Mouse (Mus musculus) midbrain, embryonic 15.5 days (tissue): Measurements from ENCODE around the gene Ccdc106. TPM values are rescaled to one million over a fixed set of nuclear protein-coding genes. Genes with fewer than 3 reads are reported as not detected.

Experiments
- ATAC-seq: fragments of 200-750 bp; cut with Nextera tagmentation; replicated peaks from 2 replicates; pipeline ENCODE4 v1.8.0; 2017; ENCODE audit warnings: moderate TSS enrichment
- H3K27ac ChIP-seq: fragments of 300-500 bp; sonication (generic); 2 replicates; pipeline ENCODE4 v1.5.1; 2015; ENCODE audit warnings: mild to moderate bottlenecking, inconsistent platforms
- H3K27me3 ChIP-seq: fragments of 300-500 bp; sonication (generic); replicated peaks from 2 replicates; pipeline ENCODE4 v1.6.1; 2015; ENCODE audit warnings: inconsistent platforms
- H3K36me3 ChIP-seq: fragments of 300-500 bp; sonication (generic); replicated peaks from 2 replicates; pipeline ENCODE4 v1.6.1; 2015; ENCODE audit warnings: inconsistent platforms
- H3K4me1 ChIP-seq: fragments of 300-500 bp; sonication (generic); 2 replicates; pipeline ENCODE4 v1.6.1; 2015; ENCODE audit warnings: inconsistent platforms
- H3K4me2 ChIP-seq: fragments of 300-500 bp; sonication (generic); 2 replicates; pipeline ENCODE4 v1.6.1; 2015; ENCODE audit warnings: inconsistent platforms, mild to moderate bottlenecking, moderate library complexity
- H3K4me3 ChIP-seq: fragments of 300-500 bp; sonication (generic); 2 replicates; pipeline ENCODE4 v1.5.1; 2015; ENCODE audit warnings: mild to moderate bottlenecking, inconsistent platforms
- H3K9ac ChIP-seq: fragments of 300-500 bp; sonication (generic); 2 replicates; pipeline ENCODE4 v1.6.1; 2015; ENCODE audit warnings: mild to moderate bottlenecking, inconsistent platforms
- H3K9me3 ChIP-seq: fragments of 300-500 bp; sonication (generic); 2 replicates; pipeline ENCODE4 v1.6.1; 2016; ENCODE audit warnings: inconsistent platforms
- WGBS: fragments of 180-500 bp; shearing (Covaris S2); methylation state at CpG from one replicate; pipeline ENCODE4 v1.1.7; 2015; ENCODE audit warnings: mixed read lengths; 5-methylcytosine and 5-hydroxymethylcytosine counted together
- polyA plus RNA-seq: library from polyadenylated mRNA; unstranded; fragments of >200 nt; fragmentation: Nextera tagmentation; extraction: Ambion mirVana; gene quantifications from 2 replicates; pipeline ENCODE4 v1.2.1, GENCODE M21; 2015

Gene Ccdc106
- polyA plus RNA-seq, result 64.9 and 67.8 TPM in 2 replicates

GRCm38 (mm10) chr7:5020000-5020681, at the start of gene Ccdc106, which contains the start of gene Zfp865:
TSS of gene Ccdc106 (plus strand) at chr7:5020553.
TSS of gene Zfp865 (plus strand) at chr7:5020376.
- H3K4me2 ChIP-seq, result peak within 1 kb of the TSS; percentile 74
- peaks cover 22% of the 10 kb centered on the region for H3K4me1 ChIP-seq
- H3K4me3 ChIP-seq, result peak within 1 kb of the TSS; percentile 74
- ATAC-seq, result peak; percentile 89
- H3K9me3 ChIP-seq, result no peaks in the 10 kb centered on the region
- no peaks in the 10 kb centered on the region for H3K27me3 ChIP-seq
- H3K27ac ChIP-seq, result peak within 1 kb of the TSS; percentile 91
- WGBS, result under 1% methylated on average over 48 of the region's 49 CpGs
- peak within 1 kb of the TSS; percentile 81 for H3K9ac ChIP-seq
- no peaks in the 10 kb centered on the region for H3K36me3 ChIP-seq

DNA sequence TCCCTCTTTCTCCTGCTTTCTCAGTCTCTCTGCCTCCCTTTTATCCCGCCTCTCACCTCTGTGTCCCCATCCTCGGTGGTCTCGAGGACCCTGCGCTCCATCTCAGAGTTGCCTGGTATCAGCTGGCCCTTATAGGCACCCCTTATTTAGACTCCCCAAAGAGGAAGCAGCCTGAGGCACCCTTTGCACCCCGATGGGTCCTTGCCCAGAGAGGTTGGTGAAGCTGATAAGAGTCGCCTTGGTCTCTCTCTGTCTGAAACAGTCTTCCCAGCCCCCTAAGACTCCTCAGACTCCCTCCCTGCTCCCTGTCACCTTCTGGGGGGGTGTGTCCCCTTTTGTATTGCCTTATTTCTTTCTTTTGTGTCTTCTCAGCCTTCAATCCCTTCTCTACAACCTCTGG, 49.3 kb upstream of the Ccdc106 start, which contains the start of gene Sbk3:
Sbk3 (minus strand) TSS at position 101 of the 400 bp plus-strand sequence.
- no peaks in the 10 kb centered on the region for H3K27me3 ChIP-seq
- H3K27ac ChIP-seq, result no peak within 1 kb of the TSS
- no peaks in the 10 kb centered on the region for H3K9me3 ChIP-seq
- no peak within 1 kb of the TSS for H3K4me3 ChIP-seq
- WGBS, result 49% methylated on average over 6 of the region's 6 CpGs
- H3K4me2 ChIP-seq, result no peak within 1 kb of the TSS
- ATAC-seq, result no peak
- no peaks in the 10 kb centered on the region for H3K36me3 ChIP-seq
- H3K4me1 ChIP-seq, result no peaks in the 10 kb centered on the region
- H3K9ac ChIP-seq, result no peak within 1 kb of the TSS

DNA sequence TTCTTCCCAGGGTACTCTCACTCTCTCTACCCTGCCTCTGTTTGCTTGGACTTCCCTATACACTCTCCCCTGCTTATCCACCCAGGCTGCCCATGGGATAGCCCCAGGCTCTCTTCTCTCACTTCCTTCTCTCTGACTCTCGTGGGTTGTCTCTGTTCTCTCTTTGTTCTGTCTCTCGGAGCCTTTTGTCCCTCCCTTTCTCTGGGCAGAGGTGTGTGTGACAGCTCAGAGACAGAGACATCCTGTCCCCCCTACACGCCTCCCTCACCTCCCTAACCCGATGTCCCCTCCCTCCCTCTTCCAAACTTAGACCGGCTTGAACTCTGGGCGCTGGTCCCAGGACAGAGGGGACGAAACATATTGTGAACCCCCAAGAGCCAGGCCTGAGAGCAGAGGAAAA, 48.6 kb upstream of the Ccdc106 start:
- H3K27ac ChIP-seq, result no peak overlapping the region
- ATAC-seq, result no peak
- no peak overlapping the region for H3K4me2 ChIP-seq
- 29% methylated on average over 7 of the region's 7 CpGs for WGBS
- H3K27me3 ChIP-seq, result no peaks in the 10 kb centered on the region
- H3K9ac ChIP-seq, result no peak overlapping the region
- H3K4me1 ChIP-seq, result no peaks in the 10 kb centered on the region
- H3K4me3 ChIP-seq, result no peak overlapping the region
- H3K36me3 ChIP-seq, result no peaks in the 10 kb centered on the region
- H3K9me3 ChIP-seq, result no peaks in the 10 kb centered on the region

DNA sequence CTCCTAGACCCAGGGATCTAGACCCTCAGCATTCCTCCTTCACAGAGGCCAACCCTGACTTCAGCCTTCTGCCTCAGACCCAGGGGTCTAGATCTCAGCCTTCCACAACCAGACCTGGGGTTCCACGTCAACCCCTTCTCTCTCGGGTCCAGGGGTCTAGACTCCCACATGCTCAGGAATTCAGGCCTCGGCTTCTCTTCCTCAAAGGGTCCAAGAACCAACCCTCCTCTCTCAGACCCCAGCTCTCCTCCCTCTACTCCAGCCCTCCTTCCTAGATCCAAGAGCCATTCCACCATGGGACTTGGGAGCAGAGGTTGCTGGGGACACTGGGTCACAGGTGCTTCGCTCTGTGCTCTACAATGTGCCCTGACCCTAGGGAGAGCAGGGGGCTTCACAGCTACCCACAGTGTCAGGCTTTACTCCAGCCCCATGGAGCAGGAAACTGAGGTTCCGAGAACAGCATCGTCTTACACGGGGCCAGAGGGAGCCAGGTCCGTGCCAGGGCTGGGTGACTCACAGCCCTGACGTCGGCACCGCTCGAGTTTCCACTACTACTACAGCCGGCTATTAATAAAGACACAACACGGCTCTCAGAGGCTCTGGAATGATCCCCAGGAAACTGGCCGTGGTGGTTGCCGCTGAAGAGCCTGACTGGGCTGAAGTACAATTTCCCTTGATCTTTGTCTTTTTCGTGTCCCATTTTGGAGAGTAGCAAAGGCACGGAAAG, 47.9 kb upstream of the Ccdc106 start:
- no peak for ATAC-seq
- Histone ChIP-seq H3K4me3 (no peak overlapping the region), H3K9me3 (no peaks in the 10 kb centered on the region), H3K36me3 (no peaks in the 10 kb centered on the region), H3K27me3 (no peaks in the 10 kb centered on the region), H3K4me2 (no peak overlapping the region), H3K4me1 (no peaks in the 10 kb centered on the region), H3K9ac (no peak overlapping the region), H3K27ac (no peak overlapping the region)
- WGBS, result 84% methylated on average over 18 of the region's 18 CpGs

- no peak for ATAC-seq
- no peak overlapping the region for H3K27ac ChIP-seq
- H3K4me2 ChIP-seq, result no peak overlapping the region
- 62% methylated on average over 4 of the region's 4 CpGs for WGBS
- no peak overlapping the region for H3K4me3 ChIP-seq
- H3K4me1 ChIP-seq, result no peaks in the 10 kb centered on the region
- no peaks in the 10 kb centered on the region for H3K27me3 ChIP-seq
- no peak overlapping the region for H3K9ac ChIP-seq
- no peaks in the 10 kb centered on the region for H3K9me3 ChIP-seq
- no peaks in the 10 kb centered on the region for H3K36me3 ChIP-seq
These were observed 44.9 kb upstream of the Ccdc106 start for GRCm38 (mm10) chr7:4975455-4975854.

DNA sequence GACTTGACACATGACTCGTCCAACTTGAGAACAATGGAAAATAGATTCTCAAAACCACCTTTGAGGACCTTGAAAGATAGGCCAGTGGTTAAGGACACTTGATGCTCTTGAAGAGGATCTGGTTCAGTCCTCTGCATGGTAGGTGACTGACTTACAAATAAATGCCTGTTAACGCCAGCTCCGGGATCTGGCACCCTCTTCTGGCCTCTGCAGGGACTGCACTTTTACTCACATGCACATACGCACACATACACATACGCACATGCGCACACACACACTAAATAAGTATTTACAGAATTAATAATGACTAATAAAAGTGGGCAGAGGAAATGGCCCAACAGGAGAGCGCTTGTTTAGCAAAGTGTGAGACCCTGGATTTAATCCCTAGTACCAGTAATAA, 43.5 kb upstream of the Ccdc106 start:
- Histone ChIP-seq H3K9ac (no peak overlapping the region), H3K4me3 (no peak overlapping the region), H3K4me2 (no peak overlapping the region), H3K27ac (no peak overlapping the region), H3K4me1 (no peaks in the 10 kb centered on the region), H3K9me3 (no peaks in the 10 kb centered on the region), H3K27me3 (no peaks in the 10 kb centered on the region), H3K36me3 (no peaks in the 10 kb centered on the region)
- 90% methylated on average over 7 of the region's 7 CpGs for WGBS
- ATAC-seq, result no peak

- WGBS, result 82% methylated on average over 2 of the region's 2 CpGs
- Histone ChIP-seq H3K4me1 (peaks cover 12% of the 10 kb centered on the region), H3K36me3 (peaks cover 22% of the 10 kb centered on the region; the same call in 1 of the 2 replicates), H3K4me3 (no peak overlapping the region), H3K27ac (no peak overlapping the region), H3K27me3 (no peaks in the 10 kb centered on the region), H3K9me3 (no peaks in the 10 kb centered on the region), H3K4me2 (no peak overlapping the region), H3K9ac (no peak overlapping the region)
- no peak for ATAC-seq
These were observed 32.1 kb upstream of the Ccdc106 start for GRCm38 (mm10) chr7:4988250-4988649.

DNA sequence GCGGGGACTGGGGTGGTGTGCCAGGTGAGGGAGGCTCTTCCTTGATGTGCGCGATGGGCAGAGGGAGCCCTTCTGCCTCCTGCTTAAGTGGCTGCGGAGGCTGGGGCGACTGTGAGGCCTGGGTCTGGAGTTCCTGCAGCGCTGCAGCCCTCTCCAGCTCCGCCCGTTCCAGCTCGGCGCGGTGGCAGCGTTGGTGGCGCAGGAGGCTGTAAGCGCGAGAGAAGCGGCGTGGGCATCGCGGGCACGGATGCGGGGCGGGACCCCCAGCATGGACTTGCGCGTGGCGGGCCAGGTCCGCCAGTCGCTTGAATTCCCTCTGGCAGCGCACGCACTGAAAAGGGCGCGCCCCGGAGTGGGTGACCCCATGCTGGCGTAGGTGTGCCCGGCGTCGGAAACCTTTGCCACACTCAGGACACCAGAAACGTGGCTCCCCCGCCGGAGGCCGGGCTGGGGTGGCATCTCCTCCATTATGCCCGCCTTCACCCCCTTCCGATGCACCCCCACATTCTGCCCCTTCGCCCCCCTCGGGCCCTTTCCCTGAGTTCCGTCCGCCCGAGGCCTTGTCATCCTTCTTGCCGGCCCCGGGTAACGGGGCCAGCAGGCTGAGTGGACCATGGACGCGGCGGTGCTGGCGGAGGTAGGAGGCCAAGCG, 26.9 kb upstream of the Ccdc106 start:
- H3K4me1 ChIP-seq, result peaks cover 42% of the 10 kb centered on the region
- H3K27me3 ChIP-seq, result no peaks in the 10 kb centered on the region
- ATAC-seq, result no peak
- peaks cover 25% of the 10 kb centered on the region; the same call in 1 of the 2 replicates for H3K36me3 ChIP-seq
- H3K27ac ChIP-seq, result no peak overlapping the region
- no peak overlapping the region; the same call in 1 of the 2 replicates for H3K9ac ChIP-seq
- peak overlapping the region; percentile 82 for H3K4me3 ChIP-seq
- H3K9me3 ChIP-seq, result no peaks in the 10 kb centered on the region
- H3K4me2 ChIP-seq, result peak overlapping the region; percentile 75
- WGBS, result 43% methylated on average over 55 of the region's 55 CpGs

GRCm38 (mm10) chr7:4993999-4994788, 26.2 kb upstream of the Ccdc106 start:
- 57% methylated on average over 59 of the region's 59 CpGs for WGBS
- Histone ChIP-seq H3K9me3 (no peaks in the 10 kb centered on the region), H3K9ac (peak overlapping the region; percentile 95)

GRCm38 (mm10) chr7:4995268-4996002, 24.9 kb upstream of the Ccdc106 start:
- Histone ChIP-seq H3K4me2 (peak overlapping the region; percentile 75), H3K4me1 (peaks cover 42% of the 10 kb centered on the region), H3K4me3 (peak overlapping the region; percentile 82), H3K9me3 (no peaks in the 10 kb centered on the region), H3K36me3 (peaks cover 24% of the 10 kb centered on the region; the same call in 1 of the 2 replicates), H3K9ac (peak overlapping the region; percentile 95), H3K27me3 (no peaks in the 10 kb centered on the region), H3K27ac (peak overlapping the region; percentile 81)
- 5% methylated on average over 19 of the region's 19 CpGs for WGBS
- ATAC-seq, result peak; percentile 34

More at GRCm38 (mm10) chr7:4993999-4994788, 26.2 kb upstream of the Ccdc106 start:
- ATAC-seq, result no peak
- H3K27me3 ChIP-seq, result no peaks in the 10 kb centered on the region
- H3K4me3 ChIP-seq, result peak overlapping the region; percentile 82
- H3K27ac ChIP-seq, result no peak overlapping the region
- peaks cover 42% of the 10 kb centered on the region for H3K4me1 ChIP-seq
- H3K4me2 ChIP-seq, result peak overlapping the region; percentile 75
- H3K36me3 ChIP-seq, result peaks cover 25% of the 10 kb centered on the region; the same call in 1 of the 2 replicates
